Mouse (Mus musculus) erythroblast, adult 5-6 weeks (primary cell): ENCODE results near the gene Zscan4-ps1. TPM values are rescaled to one million over a fixed set of nuclear protein-coding genes. Genes with fewer than 3 reads are reported as not detected.
"Not testable (repeated sequence)": the region's sequence is repeated elsewhere in the genome, so short reads cannot be mapped to it uniquely, and the experiment has no call there.

Experiments used
- ATAC-seq: replicated peaks from 2 replicates; pipeline ENCODE4 v1.8.0; 2016; ENCODE audit warnings: moderate number of reproducible peaks, mild to moderate bottlenecking, moderate TSS enrichment, inconsistent platforms; ENCODE audit not compliant: poor library complexity, low FRiP score, severe bottlenecking
- total RNA-seq, 2 experiments: library from RNA; stranded (forward) in 1 of 2; stranded (reverse) in 1 of 2; fragments of 150-400 nt in 1 of 2; fragments of 200-764, 138-1000 nt in 1 of 2; gene quantifications; 2 replicates each; pipeline versions ENCODE4 v1.2.3 to v1.2.4; 2015 to 2017; ENCODE audit warnings: low replicate concordance in 2 of 2

The Zscan4-ps1 gene
- total RNA-seq (2015; ENCODE audit: low replicate concordance) (not detected in 2 replicates), total RNA-seq (2017; ENCODE audit: low replicate concordance) (not detected in 2 replicates)

DNA sequence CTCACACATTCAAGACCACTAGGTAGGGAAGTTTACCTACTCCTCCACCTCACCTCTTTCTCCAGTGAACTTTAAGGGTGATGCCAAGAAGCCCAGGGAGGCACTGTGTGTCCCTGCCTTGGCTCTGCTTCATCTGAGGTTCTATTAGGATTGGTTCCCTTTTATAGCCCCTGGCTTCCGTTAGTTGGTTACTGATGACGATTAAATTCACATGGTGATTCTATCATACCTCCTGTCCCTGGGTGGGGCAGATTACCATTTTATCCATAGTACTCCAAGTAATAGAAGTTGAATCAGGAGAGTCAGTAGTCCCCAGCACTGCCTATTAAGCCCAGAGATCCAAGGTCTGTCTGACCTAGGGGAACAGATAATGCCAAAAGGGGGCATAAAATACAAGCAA is at the start of gene Zscan4-ps1:
TSS of gene Zscan4-ps1 (minus strand) at position 101 of the 400 bp plus-strand sequence.
- not testable (repeated sequence) for ATAC-seq

Other genes starting within 250 kb of the Zscan4-ps1 start
- gene Zscan4b, start 164.6 kb downstream of the Zscan4-ps1 start, total RNA-seq (2015; ENCODE audit: low replicate concordance): not detected in 2 replicates
- gene Zscan4b, start 164.6 kb downstream of the Zscan4-ps1 start, total RNA-seq (2017; ENCODE audit: low replicate concordance): not detected in 2 replicates
- not detected in 2 replicates for gene Zscan4c, start 63.9 kb downstream of the Zscan4-ps1 start, total RNA-seq (2015; ENCODE audit: low replicate concordance)
- not detected in 2 replicates for gene Zscan4c, start 63.9 kb downstream of the Zscan4-ps1 start, total RNA-seq (2017; ENCODE audit: low replicate concordance)
- not detected in 2 replicates for gene Zscan4d, start 96.5 kb upstream of the Zscan4-ps1 start, total RNA-seq (2015; ENCODE audit: low replicate concordance)
- gene Zscan4d, start 96.5 kb upstream of the Zscan4-ps1 start, total RNA-seq (2017; ENCODE audit: low replicate concordance): not detected in 2 replicates
- gene Zscan4e, start 241.0 kb upstream of the Zscan4-ps1 start, total RNA-seq (2015; ENCODE audit: low replicate concordance): not detected in 2 replicates
- gene Zscan4e, start 241.0 kb upstream of the Zscan4-ps1 start, total RNA-seq (2017; ENCODE audit: low replicate concordance): not detected in 2 replicates